Mouse (Mus musculus): ENCODE data around the gene Rufy1. TPM values are rescaled to one million over a fixed set of nuclear protein-coding genes. Genes with fewer than 3 reads are reported as not detected.
A peak's percentile ranks its signal among the peaks of the same experiment; 100 is the strongest.

Rufy1 gene
- polyA plus RNA-seq, 1 experiment from 2014 or later, result 26.7 TPM

GRCm38 (mm10) chr11:50421461-50421860 is 9.5 kb downstream of the Rufy1 start:
- no peaks in the 10 kb centered on the region for H3K9me3 ChIP-seq
- WGBS, result 43% methylated on average over 5 of the region's 5 CpGs
- peak overlapping the region; percentile 44 for H3K4me3 ChIP-seq
- peak overlapping the region; percentile 41 for H3K9ac ChIP-seq (replicated peaks)
- H3K4me1 ChIP-seq, result peaks cover 8% of the 10 kb centered on the region
- peak; percentile 47 for ATAC-seq (ENCODE audit: low FRiP score, low read depth)
- peaks cover 21% of the 10 kb centered on the region for H3K36me3 ChIP-seq
- H3K4me2 ChIP-seq (replicated peaks), result peak overlapping the region; percentile 65
- H3K27me3 ChIP-seq, result no peaks in the 10 kb centered on the region
- peak overlapping the region; percentile 58; the same call in 1 of the 2 replicates for H3K27ac ChIP-seq (replicated peaks)

GRCm38 (mm10) chr11:50417856-50418255 is 13.1 kb downstream of the Rufy1 start:
- H3K9ac ChIP-seq (replicated peaks), result no peak overlapping the region
- H3K27ac ChIP-seq (replicated peaks), result no peak overlapping the region
- no peaks in the 10 kb centered on the region for H3K27me3 ChIP-seq
- H3K4me1 ChIP-seq, result peaks cover 8% of the 10 kb centered on the region
- H3K36me3 ChIP-seq, result peaks cover 45% of the 10 kb centered on the region
- WGBS, result 77% methylated on average over 2 of the region's 2 CpGs
- H3K9me3 ChIP-seq, result no peaks in the 10 kb centered on the region
- no peak for ATAC-seq (ENCODE audit: low FRiP score, low read depth)
- no peak overlapping the region for H3K4me2 ChIP-seq (replicated peaks)
- H3K4me3 ChIP-seq, result no peak overlapping the region

- no peak overlapping the region for H3K9ac ChIP-seq (replicated peaks)
- no peaks in the 10 kb centered on the region for H3K9me3 ChIP-seq
- no peaks in the 10 kb centered on the region for H3K4me1 ChIP-seq
- 89% methylated on average over 6 of the region's 6 CpGs for WGBS
- ATAC-seq (ENCODE audit: low FRiP score, low read depth), result no peak
- no peak overlapping the region for H3K4me2 ChIP-seq (replicated peaks)
- no peak overlapping the region for H3K27ac ChIP-seq (replicated peaks)
- peaks cover 47% of the 10 kb centered on the region for H3K36me3 ChIP-seq
- H3K27me3 ChIP-seq, result no peaks in the 10 kb centered on the region
- no peak overlapping the region for H3K4me3 ChIP-seq
Measured at GRCm38 (mm10) chr11:50415563-50416241, 15.2 kb downstream of the Rufy1 start.

DNA sequence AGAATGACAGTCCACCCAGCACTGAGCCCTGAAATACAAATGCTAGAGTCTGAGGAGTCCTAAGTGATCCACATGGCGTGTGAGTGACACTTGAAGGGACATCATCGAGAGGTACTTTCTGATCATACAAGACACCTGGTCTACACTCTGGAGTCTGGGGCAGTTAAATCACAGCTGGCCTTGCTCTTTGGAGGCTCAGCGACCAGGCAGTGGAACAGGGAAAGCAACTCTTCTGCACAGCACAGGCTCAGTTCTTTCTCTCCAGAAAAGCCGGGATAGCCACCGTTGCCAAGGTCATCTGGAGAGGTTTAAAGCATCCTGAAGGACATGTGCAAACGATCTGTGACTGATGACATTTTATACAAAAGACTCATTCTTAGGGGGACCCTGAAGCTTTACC is 23.7 kb downstream of the Rufy1 start:
- H3K36me3 ChIP-seq, result peaks cover 56% of the 10 kb centered on the region
- no peaks in the 10 kb centered on the region for H3K27me3 ChIP-seq
- H3K4me1 ChIP-seq, result no peaks in the 10 kb centered on the region
- 70% methylated on average over 6 of the region's 6 CpGs for WGBS
- no peak overlapping the region for H3K4me2 ChIP-seq (replicated peaks)
- H3K9me3 ChIP-seq, result no peaks in the 10 kb centered on the region
- ATAC-seq (ENCODE audit: low FRiP score, low read depth), result no peak
- H3K27ac ChIP-seq (replicated peaks), result no peak overlapping the region
- H3K4me3 ChIP-seq, result no peak overlapping the region
- no peak overlapping the region for H3K9ac ChIP-seq (replicated peaks)

GRCm38 (mm10) chr11:50403367-50404014 is 27.4 kb downstream of the Rufy1 start:
- WGBS, result 84% methylated on average over 10 of the region's 10 CpGs
- ATAC-seq (ENCODE audit: low FRiP score, low read depth), result no peak
- no peak overlapping the region for H3K4me2 ChIP-seq (replicated peaks)
- H3K9ac ChIP-seq (replicated peaks), result no peak overlapping the region
- H3K36me3 ChIP-seq, result peaks cover 65% of the 10 kb centered on the region
- no peaks in the 10 kb centered on the region for H3K27me3 ChIP-seq
- no peaks in the 10 kb centered on the region for H3K9me3 ChIP-seq
- no peak overlapping the region for H3K4me3 ChIP-seq
- H3K4me1 ChIP-seq, result no peaks in the 10 kb centered on the region
- H3K27ac ChIP-seq (replicated peaks), result no peak overlapping the region

DNA sequence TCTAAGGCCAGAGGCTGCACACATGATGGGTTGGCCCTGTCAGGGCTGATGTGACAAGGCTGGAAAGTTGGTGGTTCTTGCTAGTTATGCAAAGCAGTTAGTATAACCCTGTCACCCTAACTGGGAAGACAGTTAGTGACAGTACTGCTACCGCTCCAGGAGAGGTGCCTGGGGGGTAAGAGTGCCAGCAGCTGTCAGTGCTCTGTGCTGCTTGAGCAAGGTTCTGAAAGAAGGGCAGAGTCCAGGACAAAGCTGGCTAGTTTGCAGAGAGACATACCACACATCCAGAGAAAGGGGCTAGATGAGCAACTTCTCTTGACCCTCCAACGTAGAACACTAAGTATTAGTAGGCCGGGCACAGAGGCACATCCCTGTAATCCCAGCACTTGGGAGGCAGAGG is 28.4 kb downstream of the Rufy1 start:
- Histone ChIP-seq H3K9ac (replicated peaks) (no peak overlapping the region), H3K4me3 (no peak overlapping the region), H3K4me1 (no peaks in the 10 kb centered on the region), H3K36me3 (peaks cover 71% of the 10 kb centered on the region), H3K27ac (replicated peaks) (no peak overlapping the region), H3K4me2 (replicated peaks) (no peak overlapping the region), H3K9me3 (no peaks in the 10 kb centered on the region), H3K27me3 (no peaks in the 10 kb centered on the region)
- WGBS, result 92% methylated on average over 3 of the region's 3 CpGs
- ATAC-seq (ENCODE audit: low FRiP score, low read depth), result no peak

DNA sequence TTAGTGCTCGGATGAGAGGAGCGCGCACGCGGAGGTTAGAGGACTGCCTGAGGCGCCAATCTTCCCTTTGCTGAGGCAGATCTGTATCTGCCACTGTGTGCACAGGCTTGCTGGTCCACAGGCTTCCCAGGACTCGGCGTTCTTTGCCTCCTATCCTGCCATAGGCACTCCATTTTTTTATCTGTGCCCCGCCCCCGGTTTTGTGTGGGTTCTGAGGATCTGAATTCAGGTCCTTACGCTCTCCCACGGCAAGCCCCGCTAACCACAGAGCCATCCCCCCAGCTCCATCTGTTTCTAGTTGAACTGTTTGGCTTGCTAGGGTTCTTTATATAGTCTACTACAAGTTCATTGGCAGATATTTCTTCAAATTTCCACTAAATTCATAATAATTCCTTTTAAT is 32.1 kb downstream of the Rufy1 start:
- Histone ChIP-seq H3K4me1 (no peaks in the 10 kb centered on the region), H3K9ac (replicated peaks) (no peak overlapping the region), H3K27me3 (no peaks in the 10 kb centered on the region), H3K36me3 (peaks cover 80% of the 10 kb centered on the region), H3K27ac (replicated peaks) (no peak overlapping the region), H3K4me2 (replicated peaks) (no peak overlapping the region), H3K4me3 (no peak overlapping the region), H3K9me3 (no peaks in the 10 kb centered on the region)
- WGBS, result 94% methylated on average over 13 of the region's 13 CpGs
- ATAC-seq (ENCODE audit: low FRiP score, low read depth), result no peak

DNA sequence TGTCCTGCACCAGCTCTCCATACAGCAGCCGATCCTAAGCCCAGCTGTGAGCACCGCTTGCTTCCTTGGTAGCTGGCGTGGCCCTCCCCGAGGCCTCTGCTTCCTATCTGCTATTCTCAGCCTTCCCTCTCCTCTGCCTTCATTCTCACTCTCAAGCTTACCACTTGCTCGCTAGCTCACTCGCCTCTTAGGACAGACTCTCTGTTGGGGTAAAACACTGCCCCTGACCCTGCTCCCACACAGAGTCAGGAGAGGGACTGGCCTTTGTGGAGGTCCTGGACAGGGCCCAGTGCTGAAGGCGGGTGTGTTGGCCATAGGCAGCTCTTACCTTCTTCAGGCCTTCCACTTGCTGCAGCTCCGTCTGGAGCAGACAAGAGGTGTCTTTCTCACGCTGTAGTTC is 33.6 kb downstream of the Rufy1 start:
- peaks cover 77% of the 10 kb centered on the region for H3K36me3 ChIP-seq
- no peaks in the 10 kb centered on the region for H3K4me1 ChIP-seq
- H3K27me3 ChIP-seq, result no peaks in the 10 kb centered on the region
- H3K9me3 ChIP-seq, result no peaks in the 10 kb centered on the region
- H3K4me3 ChIP-seq, result no peak overlapping the region
- H3K4me2 ChIP-seq (replicated peaks), result no peak overlapping the region
- no peak overlapping the region; the same call in 1 of the 2 replicates for H3K9ac ChIP-seq (replicated peaks)
- no peak overlapping the region for H3K27ac ChIP-seq (replicated peaks)
- 77% methylated on average over 9 of the region's 9 CpGs for WGBS
- no peak for ATAC-seq (ENCODE audit: low FRiP score, low read depth)

DNA sequence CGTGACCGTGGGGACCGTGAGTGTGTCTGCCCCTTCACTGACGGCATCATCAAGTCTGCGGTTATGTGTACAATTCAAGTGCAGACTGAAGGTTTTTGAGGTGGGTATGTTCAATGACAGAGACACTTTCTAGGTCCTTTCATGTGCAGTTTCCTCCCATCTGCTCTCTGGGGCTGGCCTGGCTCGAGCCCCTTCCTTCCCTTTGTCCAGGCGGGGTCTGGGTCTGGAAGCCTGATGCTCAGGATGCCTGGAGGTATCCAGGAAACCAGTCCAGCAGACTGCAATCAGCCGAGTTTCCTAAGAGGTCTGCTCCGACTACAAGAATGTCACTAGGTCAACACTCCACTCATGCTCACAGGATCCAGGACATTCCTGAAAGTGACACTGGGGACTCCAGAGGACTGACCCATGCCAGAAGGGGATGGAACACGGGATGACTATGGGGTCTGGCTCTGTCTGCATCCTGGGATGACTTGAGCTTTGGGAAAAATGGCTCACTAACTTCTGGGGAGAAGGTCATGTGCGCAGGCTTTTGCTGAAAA is 34.1 kb downstream of the Rufy1 start:
- Histone ChIP-seq H3K4me2 (replicated peaks) (no peak overlapping the region), H3K9me3 (no peaks in the 10 kb centered on the region), H3K36me3 (peaks cover 75% of the 10 kb centered on the region), H3K27ac (replicated peaks) (no peak overlapping the region), H3K4me3 (no peak overlapping the region), H3K4me1 (no peaks in the 10 kb centered on the region), H3K27me3 (no peaks in the 10 kb centered on the region), H3K9ac (replicated peaks) (no peak overlapping the region)
- no peak for ATAC-seq (ENCODE audit: low FRiP score, low read depth)
- WGBS, result 80% methylated on average over 11 of the region's 11 CpGs

DNA sequence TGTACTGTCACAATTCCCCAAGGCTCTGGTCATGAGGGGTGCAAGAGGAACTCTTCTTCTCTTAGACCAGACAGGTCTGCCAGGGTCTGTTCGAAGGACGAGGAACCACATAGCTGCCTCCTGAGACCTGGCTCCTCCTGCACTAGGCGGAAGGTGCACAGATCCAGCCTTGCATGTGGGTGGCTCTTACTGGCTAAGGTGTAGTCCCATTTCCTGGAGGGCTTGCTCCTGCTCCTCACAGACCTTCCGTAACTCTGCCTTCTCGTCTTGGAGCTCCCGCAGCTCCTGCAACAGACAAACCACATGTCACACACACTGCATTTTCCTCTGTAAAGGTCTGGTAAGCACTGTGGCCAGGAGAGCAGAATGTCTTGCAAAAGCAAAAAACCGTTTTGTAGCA is 36.2 kb downstream of the Rufy1 start:
- Histone ChIP-seq H3K4me1 (no peaks in the 10 kb centered on the region), H3K27me3 (no peaks in the 10 kb centered on the region), H3K4me3 (no peak overlapping the region), H3K9ac (replicated peaks) (no peak overlapping the region), H3K4me2 (replicated peaks) (no peak overlapping the region), H3K36me3 (peaks cover 70% of the 10 kb centered on the region), H3K9me3 (no peaks in the 10 kb centered on the region), H3K27ac (replicated peaks) (no peak overlapping the region)
- ATAC-seq (ENCODE audit: low FRiP score, low read depth), result no peak
- 89% methylated on average over 7 of the region's 7 CpGs for WGBS

- Histone ChIP-seq H3K4me1 (no peaks in the 10 kb centered on the region), H3K27me3 (no peaks in the 10 kb centered on the region), H3K36me3 (peaks cover 68% of the 10 kb centered on the region), H3K27ac (replicated peaks) (no peak overlapping the region), H3K9me3 (no peaks in the 10 kb centered on the region), H3K4me2 (replicated peaks) (no peak overlapping the region), H3K9ac (replicated peaks) (no peak overlapping the region), H3K4me3 (no peak overlapping the region)
- no peak for ATAC-seq (ENCODE audit: low FRiP score, low read depth)
- 88% methylated on average over 6 of the region's 6 CpGs for WGBS
Measured at GRCm38 (mm10) chr11:50393306-50393705, 37.6 kb downstream of the Rufy1 start.

GRCm38 (mm10) chr11:50391272-50391960 is 39.5 kb downstream of the Rufy1 start:
- Histone ChIP-seq H3K4me2 (replicated peaks) (no peak overlapping the region), H3K4me1 (no peaks in the 10 kb centered on the region), H3K4me3 (no peak overlapping the region), H3K9me3 (no peaks in the 10 kb centered on the region), H3K27me3 (no peaks in the 10 kb centered on the region), H3K36me3 (peaks cover 68% of the 10 kb centered on the region), H3K27ac (replicated peaks) (no peak overlapping the region), H3K9ac (replicated peaks) (no peak overlapping the region)
- no peak for ATAC-seq (ENCODE audit: low FRiP score, low read depth)
- WGBS, result 86% methylated on average over 4 of the region's 4 CpGs

All from midbrain, embryonic 12.5 days (tissue).